In the genomic region with DNA sequence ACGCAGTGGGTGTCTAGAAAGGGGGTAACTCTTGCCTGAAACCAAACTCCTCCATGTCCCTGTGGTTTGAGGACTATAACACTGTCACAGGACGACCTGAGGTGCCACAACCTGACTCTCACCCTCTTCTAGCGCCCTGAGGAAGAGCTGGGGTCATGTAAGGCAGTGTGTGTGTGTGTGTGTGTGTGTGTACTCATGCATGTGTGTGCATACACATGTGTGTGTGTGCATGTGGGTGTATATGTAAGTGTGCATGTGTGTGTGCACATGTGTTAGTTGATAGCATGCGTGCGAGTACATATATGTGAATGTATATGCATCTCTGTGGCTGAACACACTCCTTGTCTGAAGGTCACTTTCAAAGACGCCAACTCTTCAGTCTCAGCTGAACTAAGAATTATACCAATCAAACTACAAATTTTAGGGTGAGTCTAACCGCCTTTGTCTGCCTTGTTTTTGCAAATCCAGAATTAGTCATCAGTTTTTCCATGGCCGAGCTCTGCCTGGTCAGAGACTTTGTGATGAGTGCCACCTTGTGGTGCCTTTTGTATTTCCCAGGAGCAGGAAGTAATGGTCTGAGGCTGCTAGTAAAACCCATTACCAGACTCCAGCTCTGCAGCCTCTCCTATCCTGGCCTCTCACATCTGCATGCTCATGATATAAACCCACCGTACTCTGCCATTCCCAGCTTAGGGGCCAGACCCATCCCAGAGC, we compare ENCODE assay signal across 8 mouse cellular contexts. TPM values are rescaled to one million over a fixed set of nuclear protein-coding genes. Genes with fewer than 3 reads are reported as not detected.
DNase-seq lines count a peak whose midpoint lies in the region; ATAC-seq and TF ChIP-seq lines count a peak whose summit lies in the region.

No protein-coding gene starts in this region.

- peaks cover 25% of the 10 kb centered on the region for H3K9me3 ChIP-seq in G1E (replicated peaks)
- no peaks in the 10 kb centered on the region for H3K9me3 ChIP-seq in forebrain, embryonic 15.5 days
- H3K9me3 ChIP-seq in lung, embryonic 16.5 days (ENCODE audit: control insufficient read depth, low read length), result no peaks in the 10 kb centered on the region

- no peak overlapping the region for H3K9ac ChIP-seq in forebrain, embryonic 15.5 days (replicated peaks)
- no peak overlapping the region for H3K9ac ChIP-seq in lung, embryonic 16.5 days (ENCODE audit: low read length)

- no peaks in the 10 kb centered on the region for H3K27me3 ChIP-seq in G1E (ENCODE audit: insufficient read depth, low read length)
- no peaks in the 10 kb centered on the region for H3K27me3 ChIP-seq in forebrain, embryonic 15.5 days
- peaks cover 4% of the 10 kb centered on the region; the same call in 1 of the 2 replicates for H3K27me3 ChIP-seq in lung, embryonic 16.5 days (ENCODE audit: control insufficient read depth, insufficient read depth, low read depth, low read length)

- no peaks in the 10 kb centered on the region for H3K36me3 ChIP-seq in G1E (replicated peaks)
- H3K36me3 ChIP-seq in forebrain, embryonic 15.5 days, result no peaks in the 10 kb centered on the region
- H3K36me3 ChIP-seq in lung, embryonic 16.5 days (ENCODE audit: control insufficient read depth, insufficient read depth, low read length), result no peaks in the 10 kb centered on the region

- H3K4me2 ChIP-seq in forebrain, embryonic 15.5 days (replicated peaks), result no peak overlapping the region
- no peak overlapping the region for H3K4me2 ChIP-seq in lung, embryonic 16.5 days (ENCODE audit: low read depth, low read length)

- DNase-seq in G1E (ENCODE audit: low spot score), result no peak
- peak; percentile 21 for DNase-seq in c-Kit-positive CD71-positive TER-119-positive erythroid progenitor cells, embryonic 14.5 days (ENCODE audit: low spot score)
- peak; percentile 84 to 88 for DNase-seq in heart, postnatal 36 days
- DNase-seq in layer of hippocampus, adult 18-20 months (ENCODE audit: low spot score in 2 of 2), result peak; percentile 73 to 94
- peak; percentile 77 for DNase-seq in retina, postnatal 1 day
- DNase-seq in thymus, postnatal 4 days, result peak; percentile 77

- H3K4me1 ChIP-seq in G1E (ENCODE audit: insufficient read depth, low read depth, low read length), result no peaks in the 10 kb centered on the region
- no peaks in the 10 kb centered on the region for H3K4me1 ChIP-seq in forebrain, embryonic 15.5 days
- H3K4me1 ChIP-seq in lung, embryonic 16.5 days (replicated peaks; ENCODE audit: control insufficient read depth, insufficient read depth, low read length), result no peaks in the 10 kb centered on the region

- peak; percentile 51; the same call in 1 of the 2 replicates for TF ChIP-seq CTCF in G1E (IDR thresholded peaks at IDR 0.05; ENCODE audit: low read depth, low read length)

- intact Hi-C loops in heart, postnatal 36 days (cut with DNase I), result loop anchor here (1.0 to 5.0 kb wide), 5 partner anchors 91 to 383 kb away; no protein-coding TSS in a partner anchor

- ATAC-seq in G1E (ENCODE audit: extremely low read depth, insufficient number of reproducible peaks, low FRiP score, poor library complexity, severe bottlenecking), result no peak
- peak; percentile 73 for ATAC-seq in forebrain, embryonic 15.5 days (replicated peaks)
- peak; percentile 62 for ATAC-seq in lung, embryonic 16.5 days (ENCODE audit: low read depth)

- H3K4me3 ChIP-seq in G1E (ENCODE audit: low read depth, low read length), result no peak overlapping the region
- H3K4me3 ChIP-seq in forebrain, embryonic 15.5 days, result no peak overlapping the region
- H3K4me3 ChIP-seq in lung, embryonic 16.5 days (ENCODE audit: low read length), result no peak overlapping the region

- H3K27ac ChIP-seq in forebrain, embryonic 15.5 days (replicated peaks), result no peak overlapping the region
- no peak overlapping the region for H3K27ac ChIP-seq in lung, embryonic 16.5 days (ENCODE audit: low read length)

- WGBS in forebrain, embryonic 15.5 days, result 59% methylated on average over 9 of the region's 9 CpGs
- WGBS in lung, embryonic 16.5 days, result 56% methylated on average over 9 of the region's 9 CpGs

RNA-seq across cellular contexts. Expression of a gene that starts 14.6 kb away (rescaled TPM):
- total RNA-seq in G1E (2014; fragmentation: Nextera tagmentation) (85.0 and 96.0 TPM in 2 replicates), G1E (2017) (110 and 129 TPM in 2 replicates)
- polyA plus RNA-seq in G1E (2012), result 37.1 and 39.2 TPM in 2 replicates
- 180 and 195 TPM in 2 replicates for polyA plus RNA-seq in forebrain, embryonic 15.5 days (2015; fragmentation: Nextera tagmentation; extraction: Ambion mirVana)
- total RNA-seq in heart, postnatal 36 days (2021), result 10 to 100 TPM; 82.3 to 89.8 TPM
- total RNA-seq in layer of hippocampus, adult 18-20 months (2021), result 100 to 1,000 TPM; 122 TPM
- 142 and 148 TPM in 2 replicates for polyA plus RNA-seq in lung, embryonic 16.5 days (2015; fragmentation: Nextera tagmentation; extraction: Ambion mirVana)
